Mouse (Mus musculus): ENCODE measurements around the gene Fgd3.

Gene Fgd3

GRCm38 (mm10) chr13:49306771-49307310 lies 13.3 kb downstream of the Fgd3 start:
- no peak for DNase-seq (ENCODE audit: low read depth, low spot score)

- DNase-seq (ENCODE audit: low read depth, low spot score), result no peak
Observed at GRCm38 (mm10) chr13:49300771-49301170, 19.3 kb downstream of the Fgd3 start.

GRCm38 (mm10) chr13:49298514-49299381 lies 21.4 kb downstream of the Fgd3 start:
- no peak for DNase-seq (ENCODE audit: low read depth, low spot score)

- no peak for DNase-seq (ENCODE audit: low read depth, low spot score)
Observed at GRCm38 (mm10) chr13:49296270-49296669, 23.8 kb downstream of the Fgd3 start.

- no peak for DNase-seq (ENCODE audit: low read depth, low spot score)
Observed at GRCm38 (mm10) chr13:49294108-49294507, 26.0 kb downstream of the Fgd3 start.

GRCm38 (mm10) chr13:49291949-49292348 lies 28.2 kb downstream of the Fgd3 start:
- no peak for DNase-seq (ENCODE audit: low read depth, low spot score)

- peak; percentile 58 for DNase-seq (ENCODE audit: low read depth, low spot score)
Observed at GRCm38 (mm10) chr13:49291398-49291797, 28.7 kb downstream of the Fgd3 start.

GRCm38 (mm10) chr13:49287224-49287623 lies 32.9 kb downstream of the Fgd3 start:
- no peak for DNase-seq (ENCODE audit: low read depth, low spot score)

GRCm38 (mm10) chr13:49286750-49287149 lies 33.4 kb downstream of the Fgd3 start:
- no peak for DNase-seq (ENCODE audit: low read depth, low spot score)

GRCm38 (mm10) chr13:49283686-49284085 lies 36.4 kb downstream of the Fgd3 start:
- DNase-seq (ENCODE audit: low read depth, low spot score), result no peak

GRCm38 (mm10) chr13:49282168-49282567 lies 37.9 kb downstream of the Fgd3 start:
- no peak for DNase-seq (ENCODE audit: low read depth, low spot score)

- no peak for DNase-seq (ENCODE audit: low read depth, low spot score)
Observed at GRCm38 (mm10) chr13:49271831-49272765, 48.0 kb downstream of the Fgd3 start.

- DNase-seq (ENCODE audit: low read depth, low spot score), result no peak
Observed at GRCm38 (mm10) chr13:49270500-49270899, 49.6 kb downstream of the Fgd3 start.

- DNase-seq (ENCODE audit: low read depth, low spot score), result no peak
Observed at GRCm38 (mm10) chr13:49267645-49268044, 52.5 kb downstream of the Fgd3 start.

GRCm38 (mm10) chr13:49260036-49260722 lies 59.9 kb downstream of the Fgd3 start:
- no peak for DNase-seq (ENCODE audit: low read depth, low spot score)

- DNase-seq (ENCODE audit: low read depth, low spot score), result no peak
Observed at GRCm38 (mm10) chr13:49257819-49258313, 62.2 kb downstream of the Fgd3 start.

GRCm38 (mm10) chr13:49252746-49253145 lies 67.4 kb downstream of the Fgd3 start:
- no peak for DNase-seq (ENCODE audit: low read depth, low spot score)

- DNase-seq (ENCODE audit: low read depth, low spot score), result no peak
Observed at GRCm38 (mm10) chr13:49252113-49252512, 68.0 kb downstream of the Fgd3 start.

GRCm38 (mm10) chr13:49250716-49251517 lies 69.2 kb downstream of the Fgd3 start:
- no peak for DNase-seq (ENCODE audit: low read depth, low spot score)

- no peak for DNase-seq (ENCODE audit: low read depth, low spot score)
Observed at GRCm38 (mm10) chr13:49249634-49250033, 70.5 kb downstream of the Fgd3 start.

Data from ES-CJ7 (cell line).